8 mouse cellular contexts compared by ENCODE assay signal in the genomic region with DNA sequence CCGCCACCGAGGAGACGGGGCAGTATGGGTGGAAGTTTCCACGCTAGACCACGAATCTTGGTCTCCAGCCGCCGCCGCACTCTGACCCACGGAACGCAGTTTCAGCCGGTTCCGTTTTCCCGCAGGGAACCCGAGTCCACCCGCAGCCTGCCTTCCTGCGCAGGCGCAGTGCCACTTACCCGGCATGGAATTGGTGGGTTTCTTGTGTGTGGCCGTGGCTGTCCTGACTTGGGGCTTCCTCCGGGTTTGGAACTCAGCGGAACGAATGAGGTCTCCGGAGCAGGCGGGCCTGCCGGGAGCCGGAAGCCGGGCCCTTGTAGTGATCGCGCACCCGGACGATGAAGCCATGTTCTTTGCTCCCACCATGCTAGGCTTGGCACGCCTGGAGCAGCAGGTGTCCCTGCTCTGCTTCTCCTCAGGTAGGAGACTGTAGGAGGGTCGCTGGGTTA. TPM values are rescaled to one million over a fixed set of nuclear protein-coding genes. Genes with fewer than 3 reads are reported as not detected.
A peak's percentile ranks its signal among the peaks of the same experiment; 100 is the strongest.
DNase-seq lines count a peak whose midpoint lies in the region; ATAC-seq and TF ChIP-seq lines count a peak whose summit lies in the region.

A gene (plus strand): TSS at position 185 of the 449 bp plus-strand sequence.
A gene (minus strand): TSS at position 266 of the 449 bp plus-strand sequence.

- H3K4me1 ChIP-seq in bone marrow, adult 2 months (ENCODE audit: control insufficient read depth, insufficient read depth, low read length) = no peaks in the 10 kb centered on the region; the same call in 1 of the 2 replicates
- peaks cover 3% of the 10 kb centered on the region; the same call in 1 of the 2 replicates for H3K4me1 ChIP-seq in embryonic facial prominence, embryonic 14.5 days (ENCODE audit: control insufficient read depth, insufficient read depth, low read length)
- H3K4me1 ChIP-seq in kidney, embryonic 14.5 days (ENCODE audit: control insufficient read depth, insufficient read depth, low read length) = 0 out of 2 replicates have a peak, but pooled peaks cover 8% of the 10 kb centered on the region
- H3K4me1 ChIP-seq in limb, embryonic 14.5 days (ENCODE audit: control insufficient read depth, insufficient read depth, low read length) = peaks cover 11% of the 10 kb centered on the region
- H3K4me1 ChIP-seq in midbrain, embryonic 16.5 days (ENCODE audit: control insufficient read depth, insufficient read depth, low read length) = peaks cover 19% of the 10 kb centered on the region
- H3K4me1 ChIP-seq in spleen, adult 2 months (ENCODE audit: control insufficient read depth, insufficient read depth, insufficient read length) = no peaks in the 10 kb centered on the region; the same call in none of the 2 replicates

- no peak for TF ChIP-seq CTCF in bone marrow, adult 2 months (IDR thresholded peaks at IDR 0.05; ENCODE audit: control insufficient read depth, insufficient read depth, low read length)
- TF ChIP-seq CTCF in spleen, adult 2 months (IDR thresholded peaks at IDR 0.05; ENCODE audit: extremely low read depth, insufficient read depth, insufficient read length, insufficient replicate concordance) = no peak

- H3K27me3 ChIP-seq in embryonic facial prominence, embryonic 14.5 days (replicated peaks; ENCODE audit: control insufficient read depth, insufficient read depth, low read length) = no peaks in the 10 kb centered on the region
- no peaks in the 10 kb centered on the region for H3K27me3 ChIP-seq in kidney, embryonic 14.5 days (ENCODE audit: control insufficient read depth, insufficient read depth, low read length)
- H3K27me3 ChIP-seq in limb, embryonic 14.5 days (ENCODE audit: control insufficient read depth, insufficient read depth, low read length) = no peaks in the 10 kb centered on the region
- H3K27me3 ChIP-seq in midbrain, embryonic 16.5 days (ENCODE audit: control insufficient read depth, insufficient read depth, low read depth, low read length) = no peaks in the 10 kb centered on the region
- no peaks in the 10 kb centered on the region for H3K27me3 ChIP-seq in spleen, adult 2 months (ENCODE audit: control insufficient read depth, insufficient read depth, low read length)

- no peaks in the 10 kb centered on the region for H3K9me3 ChIP-seq in embryonic facial prominence, embryonic 14.5 days (ENCODE audit: control insufficient read depth, low read length)
- H3K9me3 ChIP-seq in kidney, embryonic 14.5 days (ENCODE audit: control insufficient read depth, low read length) = no peaks in the 10 kb centered on the region
- no peaks in the 10 kb centered on the region for H3K9me3 ChIP-seq in limb, embryonic 14.5 days (ENCODE audit: control insufficient read depth, low read length)
- no peaks in the 10 kb centered on the region for H3K9me3 ChIP-seq in midbrain, embryonic 16.5 days (replicated peaks; ENCODE audit: control insufficient read depth, low read length, poor library complexity, severe bottlenecking)

- H3K9ac ChIP-seq in embryonic facial prominence, embryonic 14.5 days (ENCODE audit: low read depth, low read length) = peak within 1 kb of the TSS; percentile 99
- peak within 1 kb of the TSS; percentile 99 for H3K9ac ChIP-seq in kidney, embryonic 14.5 days (ENCODE audit: low read depth, low read length)
- peak within 1 kb of the TSS; percentile 98 for H3K9ac ChIP-seq in limb, embryonic 14.5 days (ENCODE audit: low read depth, low read length, severe bottlenecking)
- H3K9ac ChIP-seq in midbrain, embryonic 16.5 days (ENCODE audit: low read depth, low read length) = peak within 1 kb of the TSS; percentile 86

- TF ChIP-seq POLR2A in bone marrow, adult 2 months (IDR thresholded peaks at IDR 0.05; ENCODE audit: borderline replicate concordance, control insufficient read depth, low read depth, low read length) = peak; percentile 71; the same call in 1 of the 2 replicates
- TF ChIP-seq POLR2A in limb, embryonic 14.5 days (IDR thresholded peaks at IDR 0.05; ENCODE audit: borderline replicate concordance, extremely low read depth, insufficient read depth, insufficient read length) = peak; percentile 67; the same call in 1 of the 2 replicates
- peak; percentile 50 for TF ChIP-seq POLR2A in spleen, adult 2 months (IDR thresholded peaks at IDR 0.05; ENCODE audit: low read depth, low read length)

- H3K36me3 ChIP-seq in embryonic facial prominence, embryonic 14.5 days (ENCODE audit: control insufficient read depth, insufficient read depth, low read length) = 0 out of 2 replicates have a peak, but pooled peaks cover 2% of the 10 kb centered on the region
- H3K36me3 ChIP-seq in kidney, embryonic 14.5 days (ENCODE audit: control insufficient read depth, insufficient read depth, low read length) = no peaks in the 10 kb centered on the region
- no peaks in the 10 kb centered on the region for H3K36me3 ChIP-seq in limb, embryonic 14.5 days (ENCODE audit: control insufficient read depth, insufficient read depth, low read length)
- H3K36me3 ChIP-seq in midbrain, embryonic 16.5 days (ENCODE audit: control insufficient read depth, insufficient read depth, low read length) = no peaks in the 10 kb centered on the region
- H3K36me3 ChIP-seq in spleen, adult 2 months (ENCODE audit: control insufficient read depth, insufficient read depth, low read length) = no peaks in the 10 kb centered on the region

- peak within 1 kb of the TSS; percentile 100 for H3K27ac ChIP-seq in bone marrow, adult 2 months (ENCODE audit: control insufficient read depth, insufficient read depth, low read depth, low read length, poor library complexity)
- H3K27ac ChIP-seq in embryonic facial prominence, embryonic 14.5 days (replicated peaks; ENCODE audit: low read depth, low read length) = peak within 1 kb of the TSS; percentile 97
- peak within 1 kb of the TSS; percentile 93 for H3K27ac ChIP-seq in kidney, embryonic 14.5 days (ENCODE audit: low read depth, low read length)
- H3K27ac ChIP-seq in limb, embryonic 14.5 days (replicated peaks; ENCODE audit: low read depth, low read length) = peak within 1 kb of the TSS; percentile 96
- H3K27ac ChIP-seq in midbrain, embryonic 16.5 days (ENCODE audit: low read length) = peak within 1 kb of the TSS; percentile 95
- H3K27ac ChIP-seq in spleen, adult 2 months (ENCODE audit: insufficient read depth, low read length) = peak within 1 kb of the TSS; percentile 99

- ATAC-seq in embryonic facial prominence, embryonic 14.5 days (ENCODE audit: low read depth) = peak; percentile 72
- ATAC-seq in kidney, embryonic 14.5 days (ENCODE audit: low FRiP score, low TSS enrichment) = peak; percentile 81
- ATAC-seq in limb, embryonic 14.5 days (ENCODE audit: low FRiP score, low read depth) = peak; percentile 71
- peak; percentile 65 for ATAC-seq in midbrain, embryonic 16.5 days

- H3K4me3 ChIP-seq in bone marrow, adult 2 months (replicated peaks; ENCODE audit: control insufficient read depth, low read depth, low read length) = peak within 1 kb of the TSS; percentile 78
- peak within 1 kb of the TSS; percentile 97 for H3K4me3 ChIP-seq in embryonic facial prominence, embryonic 14.5 days (ENCODE audit: low read depth, low read length)
- H3K4me3 ChIP-seq in kidney, embryonic 14.5 days (ENCODE audit: low read length) = peak within 1 kb of the TSS; percentile 95
- peak within 1 kb of the TSS; percentile 96 for H3K4me3 ChIP-seq in limb, embryonic 14.5 days (replicated peaks; ENCODE audit: low read length)
- H3K4me3 ChIP-seq in midbrain, embryonic 16.5 days (ENCODE audit: low read depth, low read length) = peak within 1 kb of the TSS; percentile 79
- peak within 1 kb of the TSS; percentile 93 for H3K4me3 ChIP-seq in spleen, adult 2 months (ENCODE audit: extremely low read depth, insufficient read depth, insufficient read length)

- under 1% methylated on average over 33 of the region's 33 CpGs for WGBS in bone marrow, adult 2 months
- under 1% methylated on average over 32 of the region's 33 CpGs for WGBS in embryonic facial prominence, embryonic 14.5 days
- 0% methylated on average over 33 of the region's 33 CpGs for WGBS in kidney, embryonic 14.5 days
- under 1% methylated on average over 33 of the region's 33 CpGs for WGBS in limb, embryonic 14.5 days
- whole genome bisulfite sequencing in midbrain, embryonic 16.5 days = under 1% methylated on average over 33 of the region's 33 CpGs
- WGBS in spleen, adult 2 months = under 1% methylated on average over 33 of the region's 33 CpGs

- DNase-seq in A20 (ENCODE audit: low read depth, low spot score) = peak; percentile 89
- DNase-seq in embryonic facial prominence, embryonic 14.5 days (ENCODE audit: low spot score) = peak; percentile 93
- peak; percentile 86 to 88 for DNase-seq in heart, adult 9 months (ENCODE audit: low spot score in 2 of 2)
- DNase-seq in limb, embryonic 14.5 days (ENCODE audit: low spot score) = peak; percentile 81
- DNase-seq in spleen, adult 2 months (ENCODE audit: low read depth in 1 of 2, low spot score in 2 of 2) = peak; percentile 47 to 70

- peak within 1 kb of the TSS; percentile 87 for H3K4me2 ChIP-seq in embryonic facial prominence, embryonic 14.5 days (ENCODE audit: low read depth, low read length)
- peak within 1 kb of the TSS; percentile 89 for H3K4me2 ChIP-seq in kidney, embryonic 14.5 days (replicated peaks; ENCODE audit: low read depth, low read length)
- peak within 1 kb of the TSS; percentile 58 for H3K4me2 ChIP-seq in limb, embryonic 14.5 days (replicated peaks; ENCODE audit: low read depth, low read length, severe bottlenecking)
- H3K4me2 ChIP-seq in midbrain, embryonic 16.5 days (ENCODE audit: low read length) = peak within 1 kb of the TSS; percentile 88

RNA-seq across cellular contexts. Expression of the first gene that starts in this region (rescaled TPM):
- polyA plus RNA-seq in bone marrow, adult 2 months (2011; ENCODE audit: insufficient read depth, insufficient read length, low replicate concordance, missing spikeins) = 1.8 and 5.3 TPM in 2 replicates
- polyA plus RNA-seq in embryonic facial prominence, embryonic 14.5 days (2014; fragmentation: Nextera tagmentation; extraction: Ambion mirVana) = 6.6 and 8.5 TPM in 2 replicates
- polyA plus RNA-seq in kidney, embryonic 14.5 days (2014; fragmentation: Nextera tagmentation; extraction: Ambion mirVana) = 12.3 and 15.1 TPM in 2 replicates
- 9.7 and 10.8 TPM in 2 replicates for polyA plus RNA-seq in limb, embryonic 14.5 days (2012; rRNA removed)
- polyA plus RNA-seq in limb, embryonic 14.5 days (2014; fragmentation: Nextera tagmentation; extraction: Ambion mirVana) = 7.9 and 9.0 TPM in 2 replicates
- 8.6 and 9.3 TPM in 2 replicates for polyA plus RNA-seq in midbrain, embryonic 16.5 days (2015; fragmentation: Nextera tagmentation; extraction: Ambion mirVana)
- polyA plus RNA-seq in spleen, adult 2 months (2012; rRNA removed) = 4.1 and 4.5 TPM in 2 replicates

RNA-seq across cellular contexts. Expression of the second gene that starts in this region (rescaled TPM):
- 82.8 and 172 TPM in 2 replicates for polyA plus RNA-seq in bone marrow, adult 2 months (2011; ENCODE audit: insufficient read depth, insufficient read length, low replicate concordance, missing spikeins)
- 144 and 154 TPM in 2 replicates for polyA plus RNA-seq in embryonic facial prominence, embryonic 14.5 days (2014; fragmentation: Nextera tagmentation; extraction: Ambion mirVana)
- polyA plus RNA-seq in kidney, embryonic 14.5 days (2014; fragmentation: Nextera tagmentation; extraction: Ambion mirVana) = 160 and 203 TPM in 2 replicates
- polyA plus RNA-seq in limb, embryonic 14.5 days (2012; rRNA removed) = 132 and 136 TPM in 2 replicates
- polyA plus RNA-seq in limb, embryonic 14.5 days (2014; fragmentation: Nextera tagmentation; extraction: Ambion mirVana) = 171 and 173 TPM in 2 replicates
- polyA plus RNA-seq in midbrain, embryonic 16.5 days (2015; fragmentation: Nextera tagmentation; extraction: Ambion mirVana) = 156 and 171 TPM in 2 replicates
- 78.5 and 84.5 TPM in 2 replicates for polyA plus RNA-seq in spleen, adult 2 months (2012; rRNA removed)

Comparison
In these comparisons a context has a peak if more than half of its experiments do, and no peak if none do; other contexts are left out.
1. Peak in every context shown above with its lines: DNase-seq, ATAC-seq, H3K4me3 ChIP-seq and H3K27ac ChIP-seq.